Mouse (Mus musculus) spleen, postnatal 4 days (tissue): ENCODE measurements around the gene Depdc5.
"Not testable (repeated sequence)": the region's sequence is repeated elsewhere in the genome, so short reads cannot be mapped to it uniquely, and the experiment has no call there.

Experiments
- DNase-seq, 2 experiments: peaks; one replicate each; pipeline ENCODE4 v3.0.0; 2022; ENCODE audit warnings: low spot score in 2 of 2

The Depdc5 gene

DNA sequence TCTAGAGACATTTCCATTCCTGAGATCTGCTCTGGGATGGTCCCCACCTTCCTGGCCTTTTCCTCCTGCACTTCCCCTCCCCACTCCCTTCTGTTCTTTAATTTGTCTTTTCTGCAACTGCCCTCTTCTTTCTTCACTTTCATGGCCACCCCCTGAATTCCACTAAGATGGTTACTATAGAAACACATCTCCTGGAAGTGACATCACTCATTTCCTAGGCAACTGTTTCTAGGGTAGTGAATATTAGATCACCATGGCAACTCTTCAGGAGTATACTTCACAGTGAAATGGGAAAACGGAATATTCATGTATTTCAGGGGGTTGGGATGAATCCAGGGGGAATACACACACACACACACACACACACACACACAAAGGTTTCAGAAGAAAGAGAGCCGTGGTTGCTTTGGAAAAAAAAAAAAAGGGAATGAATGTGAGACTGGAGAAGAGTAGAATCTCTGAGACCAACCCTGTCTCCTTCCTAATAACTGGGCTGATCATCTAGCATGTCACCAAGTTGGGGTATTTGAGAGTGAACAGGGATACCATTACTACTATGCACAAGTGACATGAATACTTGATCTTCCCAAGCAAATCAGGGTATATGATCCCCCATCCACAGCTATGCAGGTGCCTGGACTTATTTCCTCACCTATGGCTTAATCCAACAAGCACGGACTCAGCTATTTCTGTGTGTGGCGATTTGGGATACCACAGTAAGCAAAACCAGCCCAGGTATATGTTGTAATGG is 167.1 kb downstream of the Depdc5 start:
- DNase-seq: no peak

DNA sequence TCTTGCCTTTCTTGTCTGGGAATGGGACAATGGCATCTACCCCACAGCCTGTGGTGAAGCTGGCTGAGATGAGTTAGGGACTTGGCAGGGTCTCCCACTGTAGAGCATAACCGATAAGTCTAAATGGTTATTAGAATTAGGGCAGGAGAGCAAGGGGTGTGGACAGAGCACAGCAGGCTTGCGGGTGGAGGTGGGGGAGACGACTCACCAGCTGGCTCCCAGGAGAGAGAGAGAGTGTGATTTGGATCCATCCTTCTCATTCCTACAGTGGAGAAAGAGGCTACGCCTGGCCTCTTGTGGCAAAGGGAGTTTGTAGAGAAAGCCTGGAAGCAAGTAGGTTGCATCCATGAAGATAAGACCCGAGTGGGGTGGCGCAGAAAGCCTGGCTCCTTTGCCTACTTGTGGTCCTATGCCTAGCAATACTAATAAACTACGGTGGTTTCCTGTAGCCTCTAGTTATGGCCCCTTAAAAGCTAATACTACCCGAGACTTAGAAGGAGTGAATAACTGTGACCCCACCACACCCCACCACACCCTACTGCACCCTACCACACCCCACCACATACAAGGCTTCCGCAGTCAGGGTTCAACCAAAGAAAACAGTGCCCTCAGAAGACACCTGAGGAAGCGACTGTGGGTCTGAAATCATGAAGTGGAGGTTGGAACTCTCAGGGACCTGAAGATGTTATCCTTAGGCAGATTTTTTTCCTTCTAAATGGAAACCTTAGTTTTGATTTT is 168.7 kb downstream of the Depdc5 start:
- DNase-seq: no peak

DNA sequence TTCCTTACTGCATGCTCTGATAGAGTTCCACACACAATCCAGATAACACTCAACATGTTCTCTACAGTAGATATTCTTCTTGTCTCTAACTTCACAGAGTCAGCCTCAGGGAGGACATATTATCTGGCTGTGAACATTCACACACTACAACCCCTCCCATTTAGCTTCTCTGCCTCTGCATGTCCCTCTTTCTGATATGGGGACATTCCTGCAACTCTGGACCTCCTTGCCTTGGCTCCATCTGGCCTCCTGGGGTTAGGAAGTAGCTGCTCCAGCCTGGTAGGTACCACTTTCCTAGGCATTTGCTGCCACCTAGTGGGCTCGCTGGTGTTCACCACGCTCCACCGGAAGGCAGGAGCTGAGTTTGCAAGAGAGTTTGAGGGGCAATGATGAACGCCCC is 169.6 kb downstream of the Depdc5 start:
- peak; percentile 80 to 90 for DNase-seq

DNA sequence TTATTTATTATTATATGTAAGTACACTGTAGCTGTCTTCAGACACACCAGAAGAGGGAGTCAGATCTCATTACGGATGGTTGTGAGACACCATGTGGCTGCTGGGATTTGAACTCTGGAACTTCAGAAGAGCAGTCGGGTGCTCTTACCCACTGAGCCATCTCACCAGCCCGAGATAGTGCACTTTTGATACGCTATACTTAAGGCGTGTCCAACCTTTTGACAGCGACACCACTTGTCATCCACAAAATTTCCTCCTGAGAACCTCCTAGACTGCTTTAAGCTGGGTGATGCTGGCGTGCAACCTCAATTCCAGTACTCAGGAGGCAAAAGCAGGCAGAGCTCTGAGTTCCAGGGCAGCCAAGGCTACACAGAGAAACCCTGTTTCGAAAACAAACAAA is 170.1 kb downstream of the Depdc5 start:
- not testable (repeated sequence) for DNase-seq

DNA sequence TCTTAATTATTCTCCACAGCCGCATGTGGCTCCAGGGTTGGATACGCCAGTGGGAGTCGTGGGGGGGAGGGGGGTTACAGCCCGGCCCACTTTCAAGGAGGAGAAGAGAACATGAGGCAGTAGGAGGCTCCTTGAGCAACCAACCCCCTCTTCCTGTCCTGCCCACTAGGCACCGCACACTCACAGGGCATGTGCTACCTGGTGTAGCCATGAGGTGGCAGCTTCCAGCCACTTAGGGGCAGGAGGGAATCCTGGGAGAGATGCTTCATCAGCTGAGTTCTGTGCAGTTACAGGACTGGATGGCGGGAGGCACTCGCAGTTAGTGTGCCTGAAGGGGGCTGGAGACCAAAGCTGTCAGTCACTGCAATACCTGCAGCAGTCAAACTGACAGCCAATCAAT is 170.6 kb downstream of the Depdc5 start:
- peak; percentile 58 to 75 for DNase-seq

DNA sequence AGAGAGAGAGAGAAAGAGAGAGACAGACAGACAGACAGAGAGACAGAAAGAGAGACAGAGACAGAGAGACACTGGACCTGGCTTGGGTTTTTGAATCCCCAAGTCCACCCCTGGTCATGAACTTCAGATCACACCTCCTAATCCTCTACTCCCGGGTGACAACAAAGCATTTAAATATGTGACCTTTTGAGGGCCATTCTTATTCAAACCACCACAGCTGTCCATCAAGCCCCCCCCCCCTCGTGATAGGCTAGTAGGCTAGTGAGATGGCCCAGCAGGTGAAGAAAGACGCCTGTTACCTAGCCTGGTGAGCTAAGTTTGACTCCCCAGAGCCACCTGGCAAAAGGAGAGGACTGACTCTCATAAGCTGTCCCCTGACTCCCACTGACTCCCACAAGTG is 171.4 kb downstream of the Depdc5 start:
- DNase-seq: no peak

DNA sequence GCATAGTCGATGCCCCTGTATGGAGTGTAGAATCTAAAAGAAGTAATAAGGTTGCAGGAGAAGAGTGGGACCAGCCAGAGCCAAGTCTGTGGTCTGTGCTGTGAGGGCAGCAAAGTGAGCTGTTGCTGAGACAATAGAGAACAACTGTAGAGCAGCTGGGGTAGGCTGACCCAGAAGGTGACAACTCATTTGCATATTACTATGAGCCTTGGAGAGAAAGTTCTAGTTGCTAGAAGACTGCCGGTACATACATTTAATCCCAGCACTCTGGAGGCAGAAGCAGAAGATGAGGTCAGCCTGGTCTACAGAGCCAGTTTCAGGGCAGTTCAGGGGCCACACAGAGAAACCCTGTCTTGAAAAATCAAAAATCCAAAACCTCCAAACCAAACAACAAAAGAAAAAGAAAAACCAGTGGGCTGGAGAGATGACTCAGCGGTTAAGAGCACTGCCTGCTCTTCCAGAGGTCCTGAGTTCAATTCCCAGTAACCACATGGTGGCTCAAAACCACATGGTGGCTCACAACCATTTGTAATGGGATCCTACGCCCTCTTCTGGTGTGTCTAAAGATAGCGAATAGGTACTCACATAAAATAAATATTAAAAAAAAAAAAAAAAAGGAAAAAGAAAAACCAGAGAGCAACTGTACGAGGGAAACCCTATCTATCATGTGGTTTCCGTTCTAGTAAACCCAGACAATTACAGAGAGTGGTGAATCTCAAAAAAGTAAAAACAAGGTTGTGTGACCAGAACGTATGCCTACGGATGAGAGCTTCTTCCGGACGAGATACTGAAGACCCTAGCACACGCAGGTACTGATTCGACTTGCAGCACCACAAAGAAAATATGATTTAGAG is 175.4 kb downstream of the Depdc5 start:
- peak in 1 of 2 experiments; percentile 35 for DNase-seq

DNA sequence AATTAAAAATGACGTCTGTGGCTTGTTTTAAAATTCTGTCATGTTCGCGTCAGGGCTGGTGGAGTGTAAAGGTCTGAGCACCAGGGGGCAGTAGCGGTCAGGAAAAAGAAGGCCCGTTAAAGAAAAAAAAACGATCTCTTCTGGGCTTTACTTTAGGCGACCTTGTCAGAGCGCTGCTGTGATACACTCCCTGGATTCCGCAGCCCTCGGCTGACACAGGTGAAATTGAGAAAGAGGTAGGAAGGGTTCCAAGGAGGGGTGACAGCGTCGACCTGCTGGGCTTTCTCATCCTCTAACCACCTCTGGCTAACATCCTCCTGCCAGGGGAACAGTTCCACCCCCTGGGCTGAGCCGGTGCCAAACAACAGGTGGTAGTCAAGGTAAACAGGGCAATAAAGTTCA is 176.0 kb downstream of the Depdc5 start:
- peak; percentile 71 to 90 for DNase-seq

DNA sequence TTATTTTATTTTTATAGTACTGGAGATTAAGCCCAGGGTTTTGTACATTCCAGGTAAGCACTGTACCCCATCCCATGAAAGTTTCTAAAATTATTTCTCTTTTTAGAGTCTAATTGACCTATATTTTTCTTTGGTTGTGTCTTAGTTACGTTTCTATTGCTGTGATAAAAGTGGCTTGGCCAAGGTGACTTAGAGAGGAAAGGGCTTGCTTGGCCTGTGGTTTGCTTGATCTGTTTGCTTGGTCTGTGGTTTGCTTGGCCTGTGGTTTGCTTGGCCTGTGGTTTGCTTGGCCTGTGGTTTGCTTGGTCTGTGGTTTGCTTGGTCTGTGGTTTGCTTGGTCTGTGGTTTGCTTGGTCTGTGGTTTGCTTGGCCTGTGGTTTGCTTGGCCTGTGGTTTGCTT is 177.2 kb downstream of the Depdc5 start:
- DNase-seq: not testable (repeated sequence)

DNA sequence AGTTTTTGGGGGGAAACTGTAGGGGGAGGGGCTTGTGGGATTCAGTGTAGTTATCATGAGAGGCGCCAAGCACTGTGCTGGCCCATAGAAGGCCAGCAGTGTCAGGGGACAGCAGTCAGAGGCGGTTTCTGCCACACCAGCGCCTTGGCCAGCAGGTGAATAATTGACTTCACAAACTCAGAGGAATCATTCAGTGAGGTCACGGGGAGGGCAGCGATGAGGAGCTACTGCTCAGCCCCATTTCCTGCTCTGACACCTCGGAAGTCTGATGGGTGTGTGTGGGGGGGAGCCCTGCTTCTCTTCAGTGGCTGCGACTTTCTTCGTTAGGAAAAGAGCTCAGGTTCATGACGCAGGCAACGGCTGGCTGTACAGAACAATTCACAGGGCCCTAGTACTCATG is 179.9 kb downstream of the Depdc5 start:
- no peak for DNase-seq
